Comparison of ENCODE assay signal across 23 mouse cellular contexts in the genomic region with DNA sequence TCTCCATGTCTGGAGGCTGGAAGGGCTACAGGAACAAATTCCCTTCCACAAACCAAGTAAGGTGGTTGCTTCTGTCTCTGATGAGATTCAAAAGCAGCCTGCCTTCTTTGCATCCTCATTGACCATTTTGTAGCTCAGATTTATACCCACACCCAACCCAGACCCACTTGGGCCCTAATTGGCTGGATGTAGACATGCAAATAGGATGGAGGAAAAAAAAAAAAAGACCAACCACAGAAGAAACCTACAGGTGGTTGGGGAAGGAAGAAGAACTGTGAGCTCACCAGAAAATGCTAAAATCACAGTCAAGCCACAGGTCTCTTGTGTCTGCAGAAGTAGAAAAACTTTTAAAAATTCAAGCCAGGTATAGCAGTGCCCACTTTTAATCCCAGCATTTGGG. TPM values are rescaled to one million over a fixed set of nuclear protein-coding genes. Genes with fewer than 3 reads are reported as not detected.
"Had no signal": no experiment of that assay in that cellular context is flagged by ENCODE, and none has a peak within 500 bp of the region (broad histone marks: within the 10 kb centered on the region; RNA-seq: fewer than 3 reads in every experiment).

No protein-coding gene starts in this region.

- H3K4me3 ChIP-seq: midbrain, embryonic 10.5 days; midbrain, embryonic 12.5 days; midbrain, embryonic 15.5 days; neural tube, embryonic 12.5 days; stomach, embryonic 15.5 days had no signal

- H3K9me3 ChIP-seq: midbrain, embryonic 10.5 days; midbrain, embryonic 12.5 days; midbrain, embryonic 15.5 days; neural tube, embryonic 12.5 days; stomach, embryonic 15.5 days had no signal

- H3K36me3 ChIP-seq: midbrain, embryonic 10.5 days; midbrain, embryonic 12.5 days; midbrain, embryonic 15.5 days; neural tube, embryonic 12.5 days; stomach, embryonic 15.5 days had no signal

- ATAC-seq: midbrain, embryonic 15.5 days had no signal

- H3K9ac ChIP-seq: lung, embryonic 14.5 days; midbrain, embryonic 12.5 days; midbrain, embryonic 15.5 days; neural tube, embryonic 12.5 days; stomach, embryonic 15.5 days had no signal

- H3K27ac ChIP-seq: midbrain, embryonic 10.5 days; midbrain, embryonic 12.5 days; midbrain, embryonic 15.5 days; neural tube, embryonic 12.5 days; stomach, embryonic 15.5 days; stomach, postnatal 0 days had no signal

- H3K4me2 ChIP-seq: lung, embryonic 14.5 days; midbrain, embryonic 12.5 days; midbrain, embryonic 15.5 days; neural tube, embryonic 12.5 days; stomach, embryonic 15.5 days had no signal

- H3K4me1 ChIP-seq: midbrain, embryonic 10.5 days; midbrain, embryonic 12.5 days; midbrain, embryonic 15.5 days; neural tube, embryonic 12.5 days; stomach, embryonic 15.5 days had no signal

- H3K27me3 ChIP-seq: midbrain, embryonic 12.5 days; midbrain, embryonic 15.5 days; neural tube, embryonic 12.5 days; stomach, embryonic 15.5 days had no signal

- DNase-seq: lung, adult 18-20 months; lung, embryonic 14.5 days; lung, postnatal 10 days; lung, postnatal 4 days; retina, postnatal 1 day; right cerebral cortex, adult 18-20 months; right cerebral cortex, postnatal 25 days; right cerebral cortex, postnatal 4 days; spleen, adult 18-20 months; thymus, adult 2 months; thymus, postnatal 25 days; thymus, postnatal 4 days had no signal

RNA-seq across cellular contexts. Expression of a gene that starts 15.3 kb away (rescaled TPM):
- total RNA-seq: megakaryocyte, adult 5-6 weeks; megakaryocyte-erythroid progenitor cell, adult 5-6 weeks; monocyte, adult 5-6 weeks had no signal
- polyA plus RNA-seq: liver, embryonic 16.5 days; small intestine, adult 2 months had no signal
